Comparison of ENCODE assay signal across 12 mouse cellular contexts in the genomic region with DNA sequence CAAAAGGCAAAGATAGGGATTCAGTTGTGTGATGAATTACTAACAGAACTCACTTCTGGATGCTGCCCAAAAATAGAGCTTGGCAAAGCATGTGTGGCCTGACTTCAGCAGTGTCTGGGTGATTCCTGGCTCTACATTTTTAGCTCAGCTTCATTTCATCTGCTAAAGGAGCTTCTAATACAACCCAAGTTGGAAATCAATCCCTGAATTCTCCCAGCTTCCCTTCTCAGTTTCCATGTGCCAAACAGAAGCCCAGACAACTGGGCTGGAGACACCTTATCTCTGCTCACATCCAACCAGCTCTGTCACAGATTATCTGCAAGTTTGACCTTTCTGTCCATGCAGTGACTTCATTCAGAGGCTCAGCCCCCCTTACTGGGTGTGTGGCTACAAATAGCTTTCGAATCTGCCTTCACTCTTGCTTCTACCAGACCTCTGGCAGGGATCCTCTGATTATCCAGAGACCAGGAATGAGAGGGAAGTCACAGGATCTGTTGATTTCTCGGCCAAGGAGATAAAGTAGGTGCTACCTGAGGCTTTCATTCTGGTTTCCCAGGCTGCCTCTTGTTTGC. TPM values are rescaled to one million over a fixed set of nuclear protein-coding genes. Genes with fewer than 3 reads are reported as not detected.
A peak's percentile ranks its signal among the peaks of the same experiment; 100 is the strongest.
DNase-seq lines count a peak whose midpoint lies in the region; ATAC-seq and TF ChIP-seq lines count a peak whose summit lies in the region.
"Had no signal": no experiment of that assay in that cellular context is flagged by ENCODE, and none has a peak within 500 bp of the region (broad histone marks: within the 10 kb centered on the region; RNA-seq: fewer than 3 reads in every experiment).

No protein-coding gene starts in this region.

- no peak for TF ChIP-seq CTCF in forebrain, postnatal 0 days (IDR thresholded peaks at IDR 0.05; ENCODE audit: low read depth)

- no peaks in the 10 kb centered on the region for H3K36me3 ChIP-seq in forebrain, postnatal 0 days (ENCODE audit: insufficient read depth)
- H3K36me3 ChIP-seq in forebrain, embryonic 15.5 days: no peaks in the 10 kb centered on the region
- H3K36me3 ChIP-seq: forebrain, embryonic 12.5 days had no signal

- no peaks in the 10 kb centered on the region for H3K4me1 ChIP-seq in forebrain, postnatal 0 days (ENCODE audit: insufficient read depth)
- H3K4me1 ChIP-seq in forebrain, embryonic 15.5 days: no peaks in the 10 kb centered on the region
- H3K4me1 ChIP-seq: forebrain, embryonic 12.5 days had no signal

- ATAC-seq in forebrain, postnatal 0 days: peak; percentile 30; the same call in 1 of the 2 replicates
- ATAC-seq in forebrain, embryonic 15.5 days (replicated peaks): no peak
- ATAC-seq: inflammation-experienced regulatory T-cells, adult 6 months had no signal

- H3K27ac ChIP-seq in forebrain, postnatal 0 days (ENCODE audit: low read depth, low read length): no peak overlapping the region
- no peak overlapping the region for H3K27ac ChIP-seq in forebrain, embryonic 15.5 days (replicated peaks)
- H3K27ac ChIP-seq: forebrain, embryonic 12.5 days had no signal

- intact Hi-C loops in gastrocnemius, postnatal 14 days (cut with DNase I; ENCODE audit: low total_unique reads): no loop called here
- intact Hi-C loops in heart, postnatal 14 days (cut with DNase I): loop anchor here (5.0 kb wide), 1 partner anchor 60 kb away; no protein-coding TSS in a partner anchor

- 46% methylated on average over 2 of the region's 2 CpGs for WGBS in forebrain, postnatal 0 days
- 71% methylated on average over 2 of the region's 2 CpGs for WGBS in forebrain, embryonic 15.5 days

- H3K4me3 ChIP-seq in forebrain, postnatal 0 days (ENCODE audit: low read depth, low read length): no peak overlapping the region
- H3K4me3 ChIP-seq in forebrain, embryonic 15.5 days: no peak overlapping the region
- H3K4me3 ChIP-seq: forebrain, embryonic 12.5 days had no signal

- no peak overlapping the region for H3K4me2 ChIP-seq in forebrain, postnatal 0 days (ENCODE audit: low read depth)
- H3K4me2 ChIP-seq in forebrain, embryonic 15.5 days (replicated peaks): no peak overlapping the region
- H3K4me2 ChIP-seq: forebrain, embryonic 12.5 days had no signal

- no peaks in the 10 kb centered on the region for H3K9me3 ChIP-seq in forebrain, postnatal 0 days (ENCODE audit: low read length)
- no peaks in the 10 kb centered on the region for H3K9me3 ChIP-seq in forebrain, embryonic 15.5 days
- H3K9me3 ChIP-seq: forebrain, embryonic 12.5 days had no signal

- H3K27me3 ChIP-seq in forebrain, postnatal 0 days (ENCODE audit: insufficient read depth, low read length): no peaks in the 10 kb centered on the region
- no peaks in the 10 kb centered on the region for H3K27me3 ChIP-seq in forebrain, embryonic 15.5 days
- H3K27me3 ChIP-seq: forebrain, embryonic 12.5 days had no signal

- DNase-seq in forebrain, postnatal 0 days: peak; percentile 51
- peak; percentile 11 for DNase-seq in gastrocnemius, postnatal 14 days
- peak; percentile 20 to 60 for DNase-seq in heart, postnatal 14 days
- DNase-seq in skeletal muscle tissue, adult 2 months (ENCODE audit: low read depth, low spot score): peak; percentile 69
- DNase-seq in frontal cortex, postnatal 14 days (ENCODE audit: low spot score in 2 of 2): no peak
- no peak for DNase-seq in spleen, postnatal 10 days (ENCODE audit: low spot score in 2 of 2)
- DNase-seq in urinary bladder, postnatal 10 days (ENCODE audit: low spot score): no peak
- DNase-seq: right cerebral cortex, postnatal 25 days; thymus, adult 2 months had no signal

- no peak overlapping the region for H3K9ac ChIP-seq in forebrain, postnatal 0 days
- no peak overlapping the region for H3K9ac ChIP-seq in forebrain, embryonic 15.5 days (replicated peaks)
- H3K9ac ChIP-seq: forebrain, embryonic 12.5 days had no signal

RNA-seq across cellular contexts. Expression of gene Ppp1r14c, which starts 28.4 kb away (rescaled TPM):
- total RNA-seq in forebrain, postnatal 0 days (2014; rRNA removed): 81.4 and 85.8 TPM in 2 replicates
- polyA plus RNA-seq in forebrain, postnatal 0 days (2015; fragmentation: Nextera tagmentation; extraction: Ambion mirVana): 96.8 and 101 TPM in 2 replicates
- 63.0 and 64.4 TPM in 2 replicates for polyA plus RNA-seq in forebrain, embryonic 15.5 days (2015; fragmentation: Nextera tagmentation; extraction: Ambion mirVana)
- 10 to 100 TPM; 85.3 to 93.1 TPM for total RNA-seq in gastrocnemius, postnatal 14 days (2021)
- total RNA-seq in heart, postnatal 14 days (2021): 100 to 1,000 TPM; 246 to 292 TPM

Comparison
In these comparisons a context has a peak if more than half of its experiments do, and no peak if none do; other contexts are left out.
1. DNase-seq: peak in forebrain, postnatal 0 days (single experiment), gastrocnemius, postnatal 14 days (single experiment), heart, postnatal 14 days (2 of 2) and skeletal muscle tissue, adult 2 months (single experiment); none in frontal cortex, postnatal 14 days (0 of 2), spleen, postnatal 10 days (0 of 2) and urinary bladder, postnatal 10 days (single experiment).